Mouse (Mus musculus) brain, embryonic 14.5 days (tissue): ENCODE measurements around the gene Hvcn1.
"Not testable (repeated sequence)": the region's sequence is repeated elsewhere in the genome, so short reads cannot be mapped to it uniquely, and the experiment has no call there.

ENCODE experiments used
- CTCF ChIP-seq: fragments of 200-500 bp; IDR thresholded peaks from 2 replicates; pipeline ENCODE4 v1.5.1; 2012; ENCODE audit warnings: inconsistent platforms, mild to moderate bottlenecking, moderate library complexity, borderline replicate concordance; ENCODE audit not compliant: insufficient read depth, insufficient read length; ENCODE audit errors: extremely low read depth
- POLR2A ChIP-seq: fragments of 200-500 bp; IDR thresholded peaks from 2 replicates; pipeline ENCODE4 v1.6.1; 2012; ENCODE audit warnings: mild to moderate bottlenecking, inconsistent platforms, borderline replicate concordance; ENCODE audit not compliant: poor library complexity, insufficient read depth, insufficient read length, severe bottlenecking; ENCODE audit errors: extremely low read depth

GRCm38 (mm10) chr5:122212820-122213219 lies 6.2 kb downstream of the Hvcn1 start:
- TF ChIP-seq CTCF, POLR2A: not testable (repeated sequence)
